Mouse (Mus musculus) cerebellum, adult 2 months (tissue): ENCODE results near the gene Nectin1.

ENCODE experiments used
- CTCF ChIP-seq: fragments of 200-500 bp; IDR thresholded peaks from 2 replicates; pipeline ENCODE4 v1.5.1; 2011; ENCODE audit warnings: low read depth, mild to moderate bottlenecking, control low read depth, low read length, moderate library complexity, borderline replicate concordance; ENCODE audit not compliant: insufficient read depth
- POLR2A ChIP-seq: fragments of 200-500 bp; IDR thresholded peaks from 2 replicates; pipeline ENCODE4 v1.6.1; 2011; ENCODE audit warnings: low read length, control low read depth, borderline replicate concordance; ENCODE audit not compliant: insufficient read depth

DNA sequence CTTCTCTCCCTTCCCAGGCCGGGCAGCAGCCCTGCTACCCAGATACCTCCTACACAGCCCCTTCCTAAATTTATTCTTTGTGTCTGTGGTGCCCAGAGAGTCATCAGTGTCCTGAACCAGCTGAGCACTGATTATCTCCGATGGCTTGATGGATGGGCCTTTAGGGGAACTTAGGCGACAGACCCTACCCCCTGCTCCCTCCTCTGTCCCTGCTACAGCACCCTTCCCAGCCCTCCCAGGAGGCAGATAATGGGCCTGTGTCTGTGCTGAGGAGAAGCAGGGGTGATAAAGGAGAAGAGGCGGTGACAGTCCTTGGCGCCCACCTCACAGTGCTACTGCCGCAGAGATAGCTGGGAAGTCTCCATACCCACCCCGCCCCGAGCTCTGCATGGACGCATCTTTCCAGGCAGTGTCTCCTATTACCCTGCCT is 11.0 kb downstream of the Nectin1 start:
- TF ChIP-seq CTCF (no peak), POLR2A (no peak)
